Mouse (Mus musculus) embryo, embryonic 9.5 days (tissue): ENCODE results near the gene Fam57b.

ENCODE experiments used
- DNase-seq: peaks from one replicate; pipeline ENCODE4 v3.0.0-alpha.2; 2017; ENCODE audit errors: extremely low spot score

Gene Fam57b

DNA sequence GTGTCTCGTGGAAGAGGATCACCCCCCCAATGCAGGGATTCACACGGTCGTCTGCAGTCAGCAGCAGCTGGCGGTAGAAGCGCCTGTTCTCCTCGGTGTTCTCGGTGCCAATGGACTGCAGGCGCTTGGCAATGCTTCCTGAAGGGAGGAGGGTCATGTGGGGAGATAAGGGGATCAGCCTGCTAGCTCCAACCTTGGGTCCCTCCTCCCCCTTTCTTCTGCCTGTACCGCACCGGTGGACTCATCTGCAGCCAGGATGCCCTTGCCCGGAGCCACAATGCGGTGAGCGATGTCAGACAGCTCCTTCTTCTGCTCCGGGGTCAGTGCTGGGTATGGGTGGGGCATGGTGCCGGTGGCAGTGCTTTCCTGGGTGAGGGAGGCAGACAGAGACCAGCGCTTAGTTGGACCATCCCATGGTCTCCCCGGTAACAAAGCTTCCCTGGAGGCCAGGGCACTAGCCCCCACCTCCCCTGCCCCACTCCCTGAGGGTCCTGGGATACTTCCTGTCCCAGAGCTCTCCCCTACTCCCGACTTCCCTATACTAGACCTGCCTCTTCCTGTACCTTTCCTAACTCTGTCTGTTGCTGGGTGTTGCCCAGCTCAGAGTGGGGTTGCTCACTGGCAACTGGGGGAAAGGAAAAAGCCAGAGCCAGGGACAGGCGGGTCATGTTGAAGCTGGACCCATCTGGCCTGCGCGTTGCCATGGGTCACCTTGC lies at the start of gene Fam57b:
Fam57b (plus strand) TSS at position 258 of the 716 bp plus-strand sequence.
- DNase-seq: no peak

DNA sequence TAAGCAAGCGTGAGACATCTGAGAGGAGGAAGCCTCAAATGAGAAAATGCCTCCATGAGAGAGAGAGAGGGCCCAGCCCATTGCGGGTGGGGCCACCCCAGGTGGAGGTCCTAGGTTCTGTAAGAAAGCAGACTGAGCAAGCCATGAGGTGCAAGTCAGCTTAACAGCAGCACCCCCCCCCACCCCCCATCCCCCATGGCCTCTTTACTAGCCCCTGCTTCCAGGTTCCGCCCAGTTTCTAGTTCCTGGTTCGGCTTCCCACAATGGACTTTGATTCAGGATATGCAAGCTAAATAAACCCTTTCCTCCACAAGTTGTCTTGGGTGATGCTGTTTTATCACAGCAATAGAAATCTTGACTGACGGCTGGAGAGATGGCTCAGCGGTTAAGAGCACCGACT lies 48.6 kb upstream of the Fam57b start:
- DNase-seq: no peak

DNA sequence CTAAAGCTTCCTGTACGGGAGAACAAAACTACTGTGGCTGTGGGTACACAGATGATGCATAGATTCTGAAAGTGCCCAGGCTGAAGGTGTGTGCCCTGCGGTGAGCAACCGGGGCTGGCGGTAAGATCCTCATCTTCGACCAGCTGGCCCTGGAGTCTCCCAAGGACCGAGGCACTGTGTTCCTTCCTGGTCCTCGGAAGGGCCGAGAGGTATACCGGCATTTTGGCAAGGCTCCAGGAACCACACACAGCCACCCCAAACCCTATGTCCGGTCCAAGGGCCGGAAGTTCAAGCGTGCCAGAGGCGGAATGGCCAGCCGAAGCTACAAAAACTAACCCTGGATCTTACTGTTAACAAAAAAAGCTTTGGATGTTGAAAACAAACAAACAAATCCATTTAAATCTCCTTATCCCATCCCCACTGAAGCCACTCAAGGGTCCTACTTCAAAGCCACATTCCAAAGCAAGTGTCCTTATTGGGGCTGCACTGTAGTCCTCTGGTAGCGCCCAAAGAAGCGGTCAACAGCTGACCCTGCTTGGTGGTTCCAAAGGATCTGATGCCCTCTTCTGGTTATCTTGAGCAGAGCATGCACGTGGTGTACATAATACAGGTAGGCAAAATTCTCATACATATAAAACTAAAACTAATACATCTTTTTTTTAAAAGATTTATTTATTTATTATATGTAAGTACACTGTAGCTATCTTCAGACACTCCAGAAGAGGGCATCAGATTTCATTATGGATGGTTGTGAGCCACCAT lies 47.7 kb upstream of the Fam57b start:
- no peak for DNase-seq

DNA sequence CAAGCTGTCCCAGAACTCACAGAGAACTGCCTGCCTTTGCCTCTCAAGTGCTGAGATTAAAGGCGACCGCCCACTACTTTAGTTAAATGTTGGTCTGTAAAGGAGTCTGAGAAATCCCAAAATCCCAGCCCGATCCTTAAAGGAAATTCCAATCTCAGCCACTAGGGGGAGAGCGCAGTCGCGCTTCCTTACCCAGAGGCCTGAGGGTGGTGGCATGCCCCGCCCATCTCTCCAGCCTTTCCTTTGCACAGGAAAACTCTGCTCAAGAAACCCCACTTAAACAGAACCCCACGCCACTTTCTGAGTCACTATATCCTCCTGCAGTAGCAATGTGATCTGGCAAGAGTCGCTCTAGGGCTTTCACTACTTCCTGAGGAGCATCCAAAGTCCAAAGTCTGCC lies 42.6 kb upstream of the Fam57b start:
- peak; percentile 87 for DNase-seq

DNA sequence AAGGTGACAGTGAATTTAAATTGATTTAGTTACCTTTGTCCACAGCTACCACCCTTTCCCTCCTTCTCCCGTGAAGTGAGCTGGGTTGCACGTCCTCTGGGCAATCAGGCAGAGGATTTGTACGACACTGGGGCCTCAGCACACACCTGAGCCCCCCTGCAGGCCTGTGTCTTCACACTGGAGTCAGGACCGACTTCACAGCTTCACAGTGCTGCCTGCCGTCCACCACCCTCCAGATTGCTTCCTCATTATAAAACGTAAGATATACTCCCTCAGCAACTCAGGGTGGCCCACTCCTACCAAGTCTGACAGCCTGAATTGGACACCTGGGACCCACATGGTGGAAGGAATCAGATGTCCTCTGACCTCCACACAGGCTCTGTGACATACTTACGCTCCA lies 38.9 kb upstream of the Fam57b start:
- no peak for DNase-seq

DNA sequence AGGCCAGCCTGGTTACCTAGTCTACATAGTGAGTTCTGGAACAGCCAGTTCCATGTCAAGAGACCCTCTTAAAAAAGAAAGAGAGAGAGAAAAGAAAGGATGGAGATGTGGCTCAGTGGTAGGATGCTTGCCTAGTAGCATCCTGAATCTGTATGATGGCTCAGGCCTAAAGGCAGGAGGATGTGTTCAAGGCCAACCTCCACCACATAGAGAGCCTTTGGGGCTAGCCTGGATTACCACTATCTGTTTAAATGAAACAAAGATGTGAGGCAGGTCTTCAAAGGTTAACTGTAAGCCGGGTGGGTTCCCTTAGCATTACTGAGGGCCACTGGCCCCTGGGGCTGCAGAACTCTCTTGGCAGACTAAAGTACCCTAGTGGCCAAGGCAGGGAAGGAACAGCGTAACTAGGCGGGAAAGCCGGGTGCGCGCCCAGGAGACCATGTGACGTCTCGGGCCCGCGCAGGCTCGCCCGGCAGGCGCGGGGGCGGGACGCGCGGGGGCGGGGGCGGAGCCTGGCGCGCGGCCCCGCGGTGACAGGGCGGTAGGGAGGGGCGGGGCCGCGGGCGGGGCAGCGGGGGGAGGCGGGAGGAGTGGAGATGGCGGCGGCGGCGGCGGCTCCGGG lies 38.3 kb upstream of the Fam57b start, which contains the start of gene Mapk3:
Mapk3 (plus strand) TSS at position 552 of the 622 bp plus-strand sequence.
- DNase-seq: peak; percentile 94

DNA sequence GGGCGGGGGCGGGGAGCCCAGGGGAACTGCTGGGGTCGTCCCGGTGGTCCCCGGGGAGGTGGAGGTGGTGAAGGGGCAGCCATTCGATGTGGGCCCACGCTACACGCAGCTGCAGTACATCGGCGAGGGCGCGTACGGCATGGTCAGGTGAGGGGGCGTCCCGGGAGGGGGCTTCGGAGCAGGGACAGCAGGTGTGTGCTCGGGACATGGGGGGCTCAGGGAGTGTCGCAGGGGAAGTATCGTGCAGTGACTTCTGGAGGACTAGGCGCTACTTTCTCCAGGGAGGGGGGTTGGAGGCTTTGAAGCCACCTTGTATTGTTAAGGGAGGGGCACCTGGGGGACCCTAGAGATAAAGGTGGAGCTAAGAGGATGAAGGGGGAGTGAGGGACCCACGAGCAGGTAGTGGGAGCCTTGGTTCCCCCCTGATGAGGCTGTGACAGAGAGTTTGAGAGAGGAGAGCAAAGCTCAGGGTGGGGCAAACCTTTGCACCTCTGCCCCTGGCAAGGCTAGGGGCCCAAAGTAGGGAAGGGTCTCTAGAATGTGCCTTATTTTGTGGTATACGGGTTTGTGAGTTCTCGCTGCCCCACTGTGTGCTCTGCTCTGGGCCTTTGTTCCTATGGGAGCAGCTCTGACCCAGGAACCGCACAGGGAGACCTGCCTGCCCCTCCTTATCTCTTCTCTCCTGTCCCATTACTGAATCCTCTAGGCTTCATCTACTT lies 37.6 kb upstream of the Fam57b start:
- no peak for DNase-seq

DNA sequence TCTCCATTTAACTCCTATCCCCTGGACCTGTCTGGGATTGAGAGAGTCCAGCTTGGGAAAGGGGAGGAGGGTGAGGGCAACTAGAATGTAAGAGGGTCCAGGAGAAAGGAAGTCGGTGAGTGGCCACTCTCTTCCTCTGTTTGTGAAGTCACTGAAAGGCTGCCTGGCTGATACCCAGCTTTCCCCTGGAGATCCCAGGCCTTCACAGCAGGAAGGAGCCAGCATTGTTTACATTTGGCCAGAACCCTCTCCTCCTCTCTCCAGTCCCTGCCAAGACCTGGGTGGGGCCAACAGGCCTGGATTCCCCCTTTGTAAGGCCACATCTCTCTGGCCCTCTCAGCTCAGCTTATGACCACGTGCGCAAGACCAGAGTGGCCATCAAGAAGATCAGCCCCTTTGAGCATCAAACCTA lies 37.1 kb upstream of the Fam57b start:
- peak; percentile 57 for DNase-seq

DNA sequence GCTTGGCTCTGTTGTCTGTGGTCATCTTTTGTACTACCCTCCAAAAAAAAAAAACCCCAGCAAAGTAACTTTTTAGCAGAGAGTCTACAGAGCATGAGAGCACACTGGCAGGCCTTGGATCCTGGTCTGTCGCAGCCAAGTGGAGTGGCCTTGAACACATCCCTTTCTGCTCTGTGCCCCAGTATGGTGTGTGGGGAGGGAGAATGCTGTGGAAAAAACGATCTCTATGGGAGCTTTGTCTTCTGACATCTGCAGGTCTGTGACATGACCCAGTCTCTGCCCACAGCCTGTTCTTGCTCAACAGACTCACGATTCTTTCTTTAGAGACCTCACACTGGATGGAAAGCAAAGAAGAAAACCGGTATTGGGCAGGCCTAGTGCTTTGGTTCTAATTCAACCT lies 36.5 kb upstream of the Fam57b start:
- no peak for DNase-seq

DNA sequence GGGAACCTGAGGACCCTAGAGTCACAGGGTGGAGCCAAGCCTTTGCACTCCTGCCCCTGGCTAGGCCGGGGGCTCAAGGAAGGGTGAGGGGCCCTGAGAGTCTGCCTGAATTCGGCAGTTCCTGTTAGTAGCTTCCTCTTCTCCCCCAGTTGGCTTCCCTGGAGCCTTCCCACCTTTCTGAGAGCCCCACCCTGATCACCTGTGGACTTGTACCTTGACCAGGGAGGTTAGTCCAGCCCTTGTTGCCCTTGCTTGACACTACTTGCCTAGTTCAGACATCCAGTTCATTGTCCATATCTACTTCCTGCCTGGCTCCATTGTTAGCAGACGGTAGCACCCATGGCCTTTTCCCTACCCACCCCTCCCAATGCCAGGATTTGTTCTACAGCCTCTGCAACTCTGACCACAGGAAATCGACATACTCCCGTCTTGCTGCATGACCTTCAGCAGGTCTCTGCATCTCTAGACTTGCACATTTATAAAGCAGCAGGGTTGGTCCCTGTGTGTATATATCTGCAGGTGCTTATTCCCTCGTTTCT lies 35.9 kb upstream of the Fam57b start:
- no peak for DNase-seq

DNA sequence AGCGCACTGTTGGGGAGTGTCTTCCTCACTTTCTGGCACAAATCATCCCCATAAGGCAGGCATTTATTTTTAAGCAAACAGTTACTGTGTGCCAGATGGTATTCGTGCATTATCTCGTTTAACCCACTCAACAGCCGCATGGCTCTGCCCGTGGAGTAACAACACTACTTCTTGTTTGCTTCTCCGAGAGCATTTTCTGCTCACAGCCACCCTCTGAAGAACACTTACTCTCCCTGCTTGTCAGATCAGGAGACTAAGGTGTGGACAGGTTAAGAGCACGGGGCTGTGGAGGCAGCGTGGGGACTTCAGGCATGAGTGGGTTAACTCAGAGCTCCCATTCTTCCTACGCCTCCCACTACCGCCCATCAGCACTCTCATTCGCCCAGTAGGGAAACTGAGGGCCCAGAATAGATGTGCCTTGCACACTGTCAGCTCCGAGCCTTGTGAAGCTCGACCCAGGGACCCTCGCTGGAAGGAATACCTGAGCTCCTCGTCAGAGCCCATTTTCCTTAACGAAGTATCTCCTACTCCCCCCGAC lies 34.9 kb upstream of the Fam57b start:
- DNase-seq: no peak

DNA sequence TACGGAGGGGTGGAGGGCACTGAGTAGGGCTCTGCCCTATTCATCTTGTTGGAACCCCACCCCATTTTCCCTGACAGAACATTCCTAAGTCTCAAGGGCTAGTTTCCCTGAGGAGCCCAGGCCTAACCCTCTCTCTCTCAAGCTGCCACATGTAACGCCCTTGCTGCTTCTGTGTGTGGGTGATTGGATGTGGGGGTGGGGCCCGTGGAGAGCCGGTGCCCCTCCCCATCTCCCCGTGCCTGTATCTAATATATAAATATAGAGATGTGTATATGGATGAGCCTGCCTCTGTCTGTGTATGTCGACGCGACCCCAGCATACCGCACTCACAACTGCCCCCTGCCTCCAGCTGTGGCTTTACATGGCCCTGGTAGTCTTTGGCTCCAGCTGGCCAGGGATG lies 31.9 kb upstream of the Fam57b start:
- no peak for DNase-seq

DNA sequence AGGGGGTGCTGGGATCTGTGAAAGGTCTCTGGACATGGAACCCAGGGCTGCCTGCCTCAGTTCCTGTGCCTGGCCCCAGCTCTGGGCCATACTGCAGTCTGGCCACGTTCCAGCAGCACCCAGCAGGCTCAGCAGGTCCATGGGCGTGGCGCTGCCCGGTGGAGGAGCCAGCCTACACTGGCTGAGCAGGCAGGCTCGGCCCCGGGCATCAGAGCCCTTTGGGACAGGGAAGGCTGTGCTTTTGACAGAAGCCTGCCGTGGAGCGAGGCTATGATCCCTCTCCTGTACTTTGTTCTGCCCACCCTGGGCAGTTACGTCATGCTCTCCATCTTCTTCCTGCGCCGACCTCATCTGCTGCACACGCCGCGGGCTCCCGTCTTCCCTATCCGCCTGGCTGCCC lies 31.3 kb upstream of the Fam57b start, which contains the start of gene Gdpd3:
Gdpd3 (plus strand) TSS at position 134 of the 400 bp plus-strand sequence.
- DNase-seq: no peak

DNA sequence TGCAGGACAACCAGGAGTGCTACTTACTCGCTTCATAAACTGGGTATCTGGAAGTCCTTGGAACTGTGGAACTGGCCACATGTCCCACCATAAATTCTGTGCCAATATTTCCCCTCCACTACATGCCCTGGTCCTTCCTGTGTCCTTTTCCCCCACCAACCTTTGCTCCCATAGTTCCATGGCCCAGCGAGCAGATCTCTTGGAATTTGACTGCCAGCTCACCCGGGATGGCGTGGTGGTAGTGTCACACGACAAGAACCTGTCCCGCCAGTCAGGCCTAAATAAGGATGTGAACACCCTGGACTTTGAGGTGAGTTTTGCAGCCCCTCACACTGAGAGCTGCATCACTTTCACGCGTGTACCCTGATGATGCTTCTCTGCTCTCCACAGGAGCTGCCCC lies 30.5 kb upstream of the Fam57b start:
- DNase-seq: no peak

DNA sequence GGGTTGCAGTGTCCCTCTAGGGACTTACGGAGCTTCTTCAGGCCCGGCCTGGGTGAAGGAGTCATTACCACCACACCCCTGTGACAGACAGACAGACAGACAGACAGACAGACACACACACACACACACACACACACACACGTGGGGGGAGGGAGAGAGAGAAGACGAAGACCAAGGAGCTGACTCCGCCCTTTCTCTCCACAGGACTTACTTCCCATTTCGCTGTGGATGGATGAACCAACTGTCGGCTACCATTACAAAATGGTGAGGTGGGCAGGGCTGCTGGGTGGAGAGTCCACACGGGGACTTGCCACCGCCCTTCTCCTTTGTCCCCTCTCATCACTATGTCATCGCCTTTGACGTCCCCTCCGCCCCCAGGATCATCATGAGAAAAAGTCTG lies 26.7 kb upstream of the Fam57b start:
- DNase-seq: no peak

DNA sequence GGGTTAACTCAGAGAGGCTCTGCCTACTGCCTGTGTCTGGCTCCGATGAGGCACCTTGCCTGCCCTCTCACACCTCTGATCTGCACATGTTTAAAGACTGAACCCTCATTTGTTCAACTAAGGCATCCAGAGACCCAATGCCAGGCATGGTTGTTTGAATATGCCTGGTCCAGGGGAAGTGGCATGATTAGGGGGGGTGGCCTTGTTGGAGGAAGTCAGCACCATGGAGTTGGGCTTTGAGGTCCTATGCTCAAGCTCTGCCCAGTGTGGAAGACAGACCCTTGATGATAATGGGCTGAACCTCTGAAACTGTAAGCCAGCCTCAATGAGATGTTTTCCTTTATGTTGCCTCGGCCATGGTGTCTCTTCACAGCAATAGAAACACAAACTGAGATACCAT lies 24.1 kb upstream of the Fam57b start:
- no peak for DNase-seq

DNA sequence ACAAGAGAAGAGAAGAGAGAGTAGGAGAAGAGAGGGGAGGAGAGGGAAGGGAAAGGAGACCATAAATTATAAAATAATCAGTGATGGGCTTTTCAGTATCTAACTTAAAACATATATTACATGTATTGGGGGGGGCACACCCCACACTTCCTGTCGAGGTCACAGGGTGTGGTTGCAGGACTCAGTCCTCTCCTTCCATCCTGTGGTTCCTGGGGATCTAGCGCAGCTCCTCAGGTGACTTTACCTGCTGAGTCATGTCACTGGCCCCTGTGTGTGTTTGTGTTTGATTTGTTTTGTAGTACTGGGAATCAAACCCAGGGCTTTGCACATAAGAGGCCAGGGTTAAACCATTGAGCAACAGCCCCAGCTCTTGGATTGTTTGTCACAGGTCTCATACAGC lies 23.0 kb upstream of the Fam57b start:
- DNase-seq: no peak

DNA sequence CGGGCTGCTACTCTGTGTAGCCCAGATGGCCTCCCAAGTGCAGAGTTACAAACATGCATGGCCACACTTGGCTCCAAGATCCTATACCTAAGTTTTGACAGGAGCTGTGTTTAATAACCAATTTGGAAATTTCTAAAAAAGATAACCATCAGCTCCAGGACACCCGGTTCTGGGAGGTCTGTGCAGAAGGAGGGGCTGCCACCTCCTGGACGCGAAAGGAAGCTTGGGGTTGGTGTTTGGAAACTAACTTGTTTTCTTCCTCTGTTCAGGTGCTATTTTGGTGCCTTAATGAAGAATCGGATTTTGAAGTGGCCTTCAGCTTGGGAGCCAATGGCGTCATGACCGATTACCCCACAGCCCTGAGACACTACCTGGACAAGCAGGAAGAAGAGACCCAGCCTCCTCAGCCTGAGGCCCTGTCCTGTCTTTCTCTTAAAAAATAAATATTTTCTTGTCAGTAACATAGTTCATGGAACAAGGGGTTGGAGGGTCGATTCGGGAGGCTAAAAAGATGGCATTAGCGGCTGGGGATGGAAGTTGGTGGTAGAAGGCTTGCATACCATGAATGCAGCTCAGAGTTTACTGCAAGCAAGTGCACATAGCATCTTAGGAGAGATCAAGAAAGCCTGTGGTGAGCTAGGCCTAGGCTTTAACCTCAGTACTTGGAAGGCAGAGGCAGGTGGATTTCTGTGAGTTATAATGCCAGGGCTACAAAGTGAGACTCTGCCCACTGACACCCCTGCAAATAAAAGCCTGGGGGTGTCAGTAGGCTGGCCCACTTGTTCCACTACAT lies 22.1 kb upstream of the Fam57b start:
- no peak for DNase-seq

DNA sequence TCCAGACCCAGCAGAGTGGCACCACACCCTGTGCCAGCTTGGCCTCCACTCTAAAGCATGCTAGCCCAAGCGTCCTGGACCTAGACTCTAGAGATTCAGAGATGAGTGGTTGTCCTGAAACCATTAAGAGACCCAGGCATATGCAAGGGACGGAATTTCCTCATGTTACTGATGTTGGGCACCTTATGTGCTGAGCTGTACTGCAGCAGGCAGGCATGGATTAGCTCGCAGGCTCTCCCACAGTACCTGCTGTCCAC lies 21.6 kb upstream of the Fam57b start:
- no peak for DNase-seq

DNA sequence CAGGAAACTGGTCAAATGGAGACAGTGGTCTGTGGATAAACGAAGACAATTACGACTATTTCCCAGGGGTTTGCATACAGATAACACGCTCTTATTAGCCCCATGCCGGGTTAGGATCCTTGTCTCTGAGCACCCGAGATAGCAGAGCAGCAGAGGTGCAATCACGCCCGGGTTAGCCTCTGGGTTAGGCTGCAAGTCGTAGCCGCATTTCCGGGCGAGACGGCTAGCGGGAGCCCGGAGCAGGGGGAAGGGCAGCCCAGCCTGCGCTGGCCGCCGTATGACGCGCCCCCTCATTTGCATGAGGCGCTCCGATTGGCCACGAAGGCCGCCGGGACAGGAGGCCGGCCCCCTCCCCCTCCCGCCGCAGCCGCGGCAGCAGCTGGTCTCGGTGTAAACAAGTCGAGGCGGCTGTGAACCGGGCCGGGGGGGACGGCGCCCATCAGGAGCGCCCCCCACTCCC lies 20.8 kb upstream of the Fam57b start, which contains the start of gene Ypel3:
Ypel3 (plus strand) TSS at position 358 of the 460 bp plus-strand sequence.
- peak; percentile 89 for DNase-seq

DNA sequence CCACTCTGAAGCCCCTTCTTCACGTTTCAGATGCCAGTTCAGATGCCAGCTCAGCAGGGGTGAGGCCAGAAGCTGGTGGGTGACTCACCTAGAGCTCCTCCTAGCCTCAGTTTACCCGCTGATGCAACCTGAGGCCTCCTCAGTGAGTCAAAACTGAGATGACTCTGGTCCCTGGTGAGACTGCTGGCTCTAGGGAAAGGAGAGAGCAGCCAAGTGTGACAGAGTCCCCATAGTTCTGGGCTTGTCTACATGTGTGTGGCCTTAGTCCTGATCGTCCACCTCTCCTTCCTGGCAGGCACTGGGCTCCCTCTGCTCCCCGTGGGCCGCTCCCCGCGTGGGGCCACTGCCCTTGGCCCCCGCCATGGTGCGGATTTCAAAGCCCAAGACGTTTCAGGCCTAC lies 20.0 kb upstream of the Fam57b start:
- no peak for DNase-seq
